Mouse (Mus musculus) embryonic facial prominence, embryonic 10.5 days (tissue): ENCODE data around the gene Tas2r114. TPM values are rescaled to one million over a fixed set of nuclear protein-coding genes. Genes with fewer than 3 reads are reported as not detected.

ENCODE experiments used
- DNase-seq: peaks from one replicate; pipeline ENCODE4 v3.0.0-alpha.2; 2017; ENCODE audit warnings: low spot score
- H3K27ac ChIP-seq: fragments of 300-500 bp; sonication (generic); replicated peaks from 2 replicates; pipeline ENCODE4 v1.5.1; 2016; ENCODE audit warnings: mild to moderate bottlenecking
- H3K27me3 ChIP-seq: fragments of 300-500 bp; sonication (generic); replicated peaks from 2 replicates; pipeline ENCODE4 v1.6.1; 2016; ENCODE audit warnings: low read depth, mild to moderate bottlenecking; ENCODE audit not compliant: poor library complexity, severe bottlenecking
- H3K36me3 ChIP-seq: fragments of 300-500 bp; sonication (generic); replicated peaks from 2 replicates; pipeline ENCODE4 v1.6.1; 2016; ENCODE audit warnings: mild to moderate bottlenecking, moderate library complexity
- H3K4me1 ChIP-seq: fragments of 300-500 bp; sonication (generic); 2 replicates; pipeline ENCODE4 v1.6.1; 2016
- H3K4me3 ChIP-seq: fragments of 300-500 bp; sonication (generic); 2 replicates; pipeline ENCODE4 v1.5.1; 2016; ENCODE audit warnings: mild to moderate bottlenecking, moderate library complexity
- H3K9me3 ChIP-seq: fragments of 300-500 bp; sonication (generic); 2 replicates; pipeline ENCODE4 v1.6.1; 2016; ENCODE audit warnings: mild to moderate bottlenecking
- WGBS: fragments of 180-500 bp; shearing (Covaris S2); methylation state at CpG from one replicate; pipeline ENCODE4 v1.1.7; 2016; 5-methylcytosine and 5-hydroxymethylcytosine counted together
- polyA plus RNA-seq: library from polyadenylated mRNA; unstranded; fragments of >200 nt; fragmentation: Nextera tagmentation; extraction: Ambion mirVana; gene quantifications from 2 replicates; pipeline ENCODE4 v1.2.1, GENCODE M21; 2016

The Tas2r114 gene
- polyA plus RNA-seq = not detected in 2 replicates

DNA sequence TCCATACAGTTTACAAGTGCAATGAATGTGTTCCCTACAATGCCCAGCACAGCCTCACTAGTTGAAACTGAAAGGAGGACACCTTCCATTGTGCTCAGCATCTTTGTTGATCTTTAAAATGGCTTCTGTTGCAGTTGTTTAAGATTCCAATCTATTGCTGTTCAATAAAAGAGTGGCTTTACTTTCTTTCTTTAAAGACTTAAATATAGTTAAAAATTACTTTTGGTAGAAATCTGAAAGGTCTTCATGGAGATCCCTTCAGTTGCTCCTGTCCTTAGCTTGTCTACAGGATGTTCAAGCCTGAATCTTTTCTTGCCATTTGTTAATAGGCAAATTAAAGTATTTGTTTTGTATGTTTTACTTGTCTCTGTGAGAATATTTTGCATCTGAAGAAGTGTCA, at the start of gene Tas2r114:
TSS of gene Tas2r114 (minus strand) at position 101 of the 400 bp plus-strand sequence.
- H3K27me3 ChIP-seq = no peaks in the 10 kb centered on the region
- no peaks in the 10 kb centered on the region for H3K4me1 ChIP-seq

DNA sequence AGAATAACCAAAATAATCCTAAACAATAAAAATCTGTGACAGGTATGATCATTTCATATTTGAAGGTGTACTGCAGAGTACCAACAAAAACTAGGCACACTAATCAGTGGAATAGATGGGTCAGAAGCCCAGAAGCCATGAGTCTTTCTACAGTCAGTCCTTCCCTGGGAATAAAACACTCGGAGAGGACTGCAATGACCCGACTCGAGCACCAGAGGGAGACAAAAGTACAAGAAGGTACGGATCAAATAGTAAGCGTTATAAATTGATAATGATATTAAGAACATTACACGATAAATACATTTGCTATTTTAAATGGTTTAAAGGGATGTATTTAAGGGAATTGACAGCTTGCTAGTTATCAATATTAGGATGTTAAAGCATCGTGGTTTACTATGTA, 22.9 kb upstream of the Tas2r114 start:
- H3K4me1 ChIP-seq = no peaks in the 10 kb centered on the region
- DNase-seq = no peak
- 47% methylated on average over 7 of the region's 7 CpGs for WGBS

More for the DNA sequence above, at the start of gene Tas2r114:
- Histone ChIP-seq H3K27ac (no peak within 1 kb of the TSS), H3K9me3 (peaks cover 16% of the 10 kb centered on the region), H3K4me3 (no peak within 1 kb of the TSS), H3K36me3 (no peaks in the 10 kb centered on the region)
- DNase-seq = no peak

DNA sequence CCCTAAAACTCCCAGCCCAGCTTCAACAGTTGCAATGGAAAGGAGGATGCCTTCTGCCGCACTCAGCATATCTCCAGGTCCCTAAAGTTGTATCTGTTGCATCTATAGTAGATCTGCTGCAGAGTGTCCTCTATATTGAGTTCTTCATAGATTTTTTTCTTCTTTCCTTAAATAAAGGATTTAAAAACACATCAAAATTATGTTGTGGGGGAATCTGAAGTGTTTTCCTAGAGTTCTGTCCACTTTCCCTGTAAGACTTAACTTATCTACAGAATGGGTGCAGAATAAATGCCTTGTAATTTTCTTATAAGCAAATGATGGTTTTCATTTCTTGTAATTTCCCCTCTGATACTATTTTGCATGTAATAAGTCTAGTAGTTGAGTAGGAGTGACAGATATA, 2.5 kb downstream of the Tas2r114 start, which contains the start of gene Tas2r105:
TSS of gene Tas2r105 (minus strand) at position 101 of the 400 bp plus-strand sequence.
- no peaks in the 10 kb centered on the region for H3K27me3 ChIP-seq
- H3K4me3 ChIP-seq = no peak within 1 kb of the TSS
- no peaks in the 10 kb centered on the region for H3K4me1 ChIP-seq
- no peak within 1 kb of the TSS for H3K27ac ChIP-seq
- no peaks in the 10 kb centered on the region for H3K36me3 ChIP-seq
- DNase-seq = no peak
- 78% methylated on average over 1 of the region's 1 CpGs for WGBS
- H3K9me3 ChIP-seq = peaks cover 10% of the 10 kb centered on the region; the same call in 1 of the 2 replicates

More for the DNA sequence above, 22.9 kb upstream of the Tas2r114 start:
- no peaks in the 10 kb centered on the region for H3K36me3 ChIP-seq
- H3K27ac ChIP-seq = no peak overlapping the region
- peaks cover 19% of the 10 kb centered on the region; the same call in 1 of the 2 replicates for H3K9me3 ChIP-seq
- no peaks in the 10 kb centered on the region for H3K27me3 ChIP-seq
- no peak overlapping the region for H3K4me3 ChIP-seq

DNA sequence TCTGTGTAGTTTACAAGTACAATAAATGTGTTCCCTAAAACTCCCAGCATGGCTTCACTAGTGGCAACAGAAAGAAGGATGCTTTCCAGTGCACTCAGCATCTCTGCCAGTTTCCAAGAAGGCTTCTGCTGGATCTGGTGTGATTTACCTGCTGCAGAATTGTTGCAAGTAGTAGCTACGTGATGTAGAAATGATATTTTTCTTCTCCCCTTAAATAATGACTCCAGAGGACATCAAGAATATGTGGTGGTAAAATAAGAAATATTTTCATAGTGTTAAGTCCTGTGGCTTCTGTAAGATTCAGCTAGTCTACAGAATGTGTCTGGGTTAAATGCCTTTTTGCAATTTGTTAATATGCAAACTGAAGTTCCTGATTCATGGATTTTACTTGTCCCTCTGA, 4.2 kb downstream of the Tas2r114 start, which contains the start of gene Tas2r104:
TSS of gene Tas2r104 (minus strand) at position 101 of the 400 bp plus-strand sequence.
- H3K27me3 ChIP-seq = no peaks in the 10 kb centered on the region
- 0 out of 2 replicates have a peak, but pooled peaks cover 3% of the 10 kb centered on the region for H3K9me3 ChIP-seq
- H3K4me1 ChIP-seq = no peaks in the 10 kb centered on the region
- no peak for DNase-seq
- WGBS = 82% methylated on average over 1 of the region's 1 CpGs
- no peaks in the 10 kb centered on the region for H3K36me3 ChIP-seq
- H3K4me3 ChIP-seq = no peak within 1 kb of the TSS
- H3K27ac ChIP-seq = no peak within 1 kb of the TSS

DNA sequence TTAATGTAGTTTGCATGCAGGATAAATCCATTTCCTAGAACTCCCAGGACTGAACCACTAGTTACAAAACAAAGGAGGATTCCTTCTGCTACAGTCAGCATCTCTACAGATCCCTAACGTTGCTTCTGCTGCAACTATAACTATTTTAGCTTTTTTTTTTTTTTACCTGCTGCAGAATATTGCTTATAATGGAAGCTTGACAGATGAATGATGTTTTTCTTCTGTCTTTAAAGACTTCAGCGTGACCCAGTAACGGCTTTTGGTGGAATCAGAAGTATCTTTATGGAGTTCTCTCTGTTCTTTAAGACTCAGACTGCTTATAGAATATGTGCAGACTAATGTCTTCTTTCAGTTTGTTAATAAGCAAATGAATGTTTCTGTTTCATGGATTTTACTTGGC, 11.1 kb downstream of the Tas2r114 start, which contains the start of gene Tas2r106:
TSS of gene Tas2r106 (minus strand) at position 101 of the 400 bp plus-strand sequence.
- Histone ChIP-seq H3K4me1 (no peaks in the 10 kb centered on the region), H3K36me3 (no peaks in the 10 kb centered on the region), H3K27me3 (no peaks in the 10 kb centered on the region), H3K9me3 (peaks cover 6% of the 10 kb centered on the region), H3K27ac (no peak within 1 kb of the TSS), H3K4me3 (no peak within 1 kb of the TSS)
- no peak for DNase-seq
- WGBS = 79% methylated on average over 3 of the region's 3 CpGs

DNA sequence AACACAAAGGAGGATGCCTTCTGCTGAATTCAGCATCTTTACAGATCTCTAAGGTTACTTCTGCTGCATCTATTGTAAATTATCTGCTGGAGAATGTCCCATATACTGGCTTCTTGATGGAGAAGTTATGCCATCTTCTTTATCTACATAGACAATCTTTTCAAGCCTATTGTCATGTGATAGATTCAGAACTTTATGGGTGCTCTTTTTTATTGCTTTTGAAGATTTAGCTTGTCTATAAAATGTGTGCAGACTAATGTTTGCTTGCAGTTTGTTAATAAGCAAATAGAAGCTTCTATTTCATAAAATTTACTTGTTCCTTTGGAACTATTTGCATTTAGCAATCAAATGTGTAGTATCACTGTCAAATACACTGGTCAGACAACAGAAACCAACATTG, 29.8 kb downstream of the Tas2r114 start, which contains the start of gene Tas2r107:
TSS of gene Tas2r107 (minus strand) at position 101 of the 400 bp plus-strand sequence.
- Histone ChIP-seq H3K27me3 (no peaks in the 10 kb centered on the region), H3K36me3 (no peaks in the 10 kb centered on the region), H3K27ac (no peak within 1 kb of the TSS), H3K9me3 (peaks cover 12% of the 10 kb centered on the region; the same call in 1 of the 2 replicates), H3K4me3 (no peak within 1 kb of the TSS), H3K4me1 (no peaks in the 10 kb centered on the region)
- no peak for DNase-seq

Other genes with a start within 250 kb of the Tas2r114 start
- gene 5430401F13Rik, start 203.7 kb downstream of the Tas2r114 start, polyA plus RNA-seq = not detected in 2 replicates
- not detected in 2 replicates for gene Gm6619, start 203.7 kb downstream of the Tas2r114 start, polyA plus RNA-seq
- not detected in 2 replicates for gene Tas2r130, start 59.2 kb downstream of the Tas2r114 start, polyA plus RNA-seq
- gene Tas2r107, start 29.9 kb downstream of the Tas2r114 start, polyA plus RNA-seq = not detected in 2 replicates
- not detected in 2 replicates for gene Tas2r106, start 11.2 kb downstream of the Tas2r114 start, polyA plus RNA-seq
- gene Tas2r104, start 4.3 kb downstream of the Tas2r114 start, polyA plus RNA-seq = not detected in 2 replicates
- gene Tas2r105, start 2.6 kb downstream of the Tas2r114 start, polyA plus RNA-seq = not detected in 2 replicates